Mouse (Mus musculus): ENCODE measurements around the gene Itgae. TPM values are rescaled to one million over a fixed set of nuclear protein-coding genes. Genes with fewer than 3 reads are reported as not detected.

Gene Itgae
- polyA plus RNA-seq, 1 experiment from 2014 or later = 0.25 TPM

- H3K27ac ChIP-seq (ENCODE audit: low read depth, low read length) = no peak overlapping the region
- peaks cover 14% of the 10 kb centered on the region for H3K4me1 ChIP-seq (ENCODE audit: control insufficient read depth, insufficient read depth, low read length)
- H3K36me3 ChIP-seq (ENCODE audit: control insufficient read depth, insufficient read depth, low read length) = peaks cover 26% of the 10 kb centered on the region
- DNase-seq (ENCODE audit: low spot score) (peak; percentile 12), ATAC-seq (no peak)
- no peak overlapping the region for H3K4me3 ChIP-seq (ENCODE audit: low read depth, low read length)
- no peaks in the 10 kb centered on the region for H3K27me3 ChIP-seq (replicated peaks; ENCODE audit: control insufficient read depth, insufficient read depth, low read length)
- no peak overlapping the region for H3K4me2 ChIP-seq (ENCODE audit: low read length)
- no peak overlapping the region for H3K9ac ChIP-seq (ENCODE audit: low read length)
- H3K9me3 ChIP-seq (replicated peaks; ENCODE audit: control insufficient read depth, low read length) = no peaks in the 10 kb centered on the region
- WGBS = 59% methylated on average over 5 of the region's 5 CpGs
Observed at GRCm38 (mm10) chr11:73172186-73172585, 81.8 kb downstream of the Itgae start.

GRCm38 (mm10) chr11:73175612-73176011 lies 85.2 kb downstream of the Itgae start:
- DNase-seq (ENCODE audit: low spot score) (no peak), ATAC-seq (no peak)
- H3K9me3 ChIP-seq (replicated peaks; ENCODE audit: control insufficient read depth, low read length) = no peaks in the 10 kb centered on the region
- peak overlapping the region; percentile 93 for H3K4me3 ChIP-seq (ENCODE audit: low read depth, low read length)
- H3K36me3 ChIP-seq (ENCODE audit: control insufficient read depth, insufficient read depth, low read length) = peaks cover 26% of the 10 kb centered on the region
- H3K27me3 ChIP-seq (replicated peaks; ENCODE audit: control insufficient read depth, insufficient read depth, low read length) = no peaks in the 10 kb centered on the region
- H3K9ac ChIP-seq (ENCODE audit: low read length) = peak overlapping the region; percentile 86
- peaks cover 23% of the 10 kb centered on the region for H3K4me1 ChIP-seq (ENCODE audit: control insufficient read depth, insufficient read depth, low read length)
- H3K27ac ChIP-seq (ENCODE audit: low read depth, low read length) = no peak overlapping the region
- H3K4me2 ChIP-seq (ENCODE audit: low read length) = peak overlapping the region; percentile 82
- 51% methylated on average over 8 of the region's 8 CpGs for WGBS

- H3K4me3 ChIP-seq (ENCODE audit: low read depth, low read length) = peak overlapping the region; percentile 93
- peak overlapping the region; percentile 86 for H3K9ac ChIP-seq (ENCODE audit: low read length)
- H3K27me3 ChIP-seq (replicated peaks; ENCODE audit: control insufficient read depth, insufficient read depth, low read length) = no peaks in the 10 kb centered on the region
- DNase-seq (ENCODE audit: low spot score) = no peak
- WGBS = 2% methylated on average over 15 of the region's 15 CpGs
- H3K36me3 ChIP-seq (ENCODE audit: control insufficient read depth, insufficient read depth, low read length) = peaks cover 23% of the 10 kb centered on the region
- ATAC-seq = no peak
- peak overlapping the region; percentile 71 for H3K27ac ChIP-seq (ENCODE audit: low read depth, low read length)
- no peaks in the 10 kb centered on the region for H3K9me3 ChIP-seq (replicated peaks; ENCODE audit: control insufficient read depth, low read length)
- peak overlapping the region; percentile 82 for H3K4me2 ChIP-seq (ENCODE audit: low read length)
- peaks cover 23% of the 10 kb centered on the region for H3K4me1 ChIP-seq (ENCODE audit: control insufficient read depth, insufficient read depth, low read length)
Observed at GRCm38 (mm10) chr11:73176186-73176585, 85.8 kb downstream of the Itgae start.

GRCm38 (mm10) chr11:73176608-73177508 lies 86.5 kb downstream of the Itgae start, which contains the start of the genes Emc6 and Tax1bp3:
Gene Emc6 (minus strand): TSS chr11:73177037.
Gene Tax1bp3 (plus strand): TSS chr11:73177083.
- peak; percentile 98 for ATAC-seq
- peak within 1 kb of the TSS; percentile 93 for H3K4me3 ChIP-seq (ENCODE audit: low read depth, low read length)
- H3K4me2 ChIP-seq (ENCODE audit: low read length) = peak within 1 kb of the TSS; percentile 82
- H3K9ac ChIP-seq (ENCODE audit: low read length) = peak within 1 kb of the TSS; percentile 88
- H3K36me3 ChIP-seq (ENCODE audit: control insufficient read depth, insufficient read depth, low read length) = peaks cover 17% of the 10 kb centered on the region; the same call in 1 of the 2 replicates
- under 1% methylated on average over 76 of the region's 81 CpGs for WGBS
- peaks cover 23% of the 10 kb centered on the region for H3K4me1 ChIP-seq (ENCODE audit: control insufficient read depth, insufficient read depth, low read length)
- no peaks in the 10 kb centered on the region for H3K27me3 ChIP-seq (replicated peaks; ENCODE audit: control insufficient read depth, insufficient read depth, low read length)
- no peaks in the 10 kb centered on the region for H3K9me3 ChIP-seq (replicated peaks; ENCODE audit: control insufficient read depth, low read length)
- H3K27ac ChIP-seq (ENCODE audit: low read depth, low read length) = peak within 1 kb of the TSS; percentile 86
- peak; percentile 99 for DNase-seq (ENCODE audit: low spot score)

- Histone ChIP-seq H3K4me3 (ENCODE audit: low read depth, low read length) (peak overlapping the region; percentile 93), H3K36me3 (ENCODE audit: control insufficient read depth, insufficient read depth, low read length) (peaks cover 19% of the 10 kb centered on the region), H3K4me1 (ENCODE audit: control insufficient read depth, insufficient read depth, low read length) (peaks cover 23% of the 10 kb centered on the region), H3K27me3 (replicated peaks; ENCODE audit: control insufficient read depth, insufficient read depth, low read length) (no peaks in the 10 kb centered on the region), H3K9me3 (replicated peaks; ENCODE audit: control insufficient read depth, low read length) (no peaks in the 10 kb centered on the region), H3K27ac (ENCODE audit: low read depth, low read length) (peak overlapping the region; percentile 86), H3K4me2 (ENCODE audit: low read length) (peak overlapping the region; percentile 64), H3K9ac (ENCODE audit: low read length) (peak overlapping the region; percentile 88)
- WGBS = under 1% methylated on average over 28 of the region's 28 CpGs
- DNase-seq (ENCODE audit: low spot score) = peak; percentile 52
- ATAC-seq = peak; percentile 52
Observed at GRCm38 (mm10) chr11:73177509-73177875, 87.1 kb downstream of the Itgae start.

GRCm38 (mm10) chr11:73177895-73178294 lies 87.5 kb downstream of the Itgae start:
- no peak overlapping the region for H3K27ac ChIP-seq (ENCODE audit: low read depth, low read length)
- H3K4me3 ChIP-seq (ENCODE audit: low read depth, low read length) = peak overlapping the region; percentile 93
- peak overlapping the region; percentile 64 for H3K4me2 ChIP-seq (ENCODE audit: low read length)
- H3K27me3 ChIP-seq (replicated peaks; ENCODE audit: control insufficient read depth, insufficient read depth, low read length) = no peaks in the 10 kb centered on the region
- no peaks in the 10 kb centered on the region for H3K9me3 ChIP-seq (replicated peaks; ENCODE audit: control insufficient read depth, low read length)
- no peak for ATAC-seq
- DNase-seq (ENCODE audit: low spot score) = no peak
- WGBS = 0% methylated on average over 2 of the region's 2 CpGs
- H3K9ac ChIP-seq (ENCODE audit: low read length) = peak overlapping the region; percentile 88
- peaks cover 20% of the 10 kb centered on the region for H3K36me3 ChIP-seq (ENCODE audit: control insufficient read depth, insufficient read depth, low read length)
- H3K4me1 ChIP-seq (ENCODE audit: control insufficient read depth, insufficient read depth, low read length) = peaks cover 23% of the 10 kb centered on the region

- no peak for DNase-seq (ENCODE audit: low spot score)
- ATAC-seq = no peak
- H3K9me3 ChIP-seq (replicated peaks; ENCODE audit: control insufficient read depth, low read length) = no peaks in the 10 kb centered on the region
- H3K27me3 ChIP-seq (replicated peaks; ENCODE audit: control insufficient read depth, insufficient read depth, low read length) = no peaks in the 10 kb centered on the region
- H3K4me3 ChIP-seq (ENCODE audit: low read depth, low read length) = no peak overlapping the region
- peaks cover 78% of the 10 kb centered on the region for H3K36me3 ChIP-seq (ENCODE audit: control insufficient read depth, insufficient read depth, low read length)
- H3K9ac ChIP-seq (ENCODE audit: low read length) = no peak overlapping the region
- H3K4me1 ChIP-seq (ENCODE audit: control insufficient read depth, insufficient read depth, low read length) = no peaks in the 10 kb centered on the region
- 92% methylated on average over 10 of the region's 10 CpGs for WGBS
- H3K27ac ChIP-seq (ENCODE audit: low read depth, low read length) = no peak overlapping the region
- no peak overlapping the region for H3K4me2 ChIP-seq (ENCODE audit: low read length)
Observed at GRCm38 (mm10) chr11:73185872-73186615, 95.7 kb downstream of the Itgae start.

- WGBS = 84% methylated on average over 6 of the region's 6 CpGs
- H3K36me3 ChIP-seq (ENCODE audit: control insufficient read depth, insufficient read depth, low read length) = peaks cover 83% of the 10 kb centered on the region
- no peaks in the 10 kb centered on the region for H3K9me3 ChIP-seq (replicated peaks; ENCODE audit: control insufficient read depth, low read length)
- DNase-seq (ENCODE audit: low spot score) = no peak
- no peak overlapping the region for H3K27ac ChIP-seq (ENCODE audit: low read depth, low read length)
- no peak overlapping the region for H3K4me3 ChIP-seq (ENCODE audit: low read depth, low read length)
- no peaks in the 10 kb centered on the region for H3K4me1 ChIP-seq (ENCODE audit: control insufficient read depth, insufficient read depth, low read length)
- H3K9ac ChIP-seq (ENCODE audit: low read length) = no peak overlapping the region
- no peak for ATAC-seq
- H3K4me2 ChIP-seq (ENCODE audit: low read length) = no peak overlapping the region
- H3K27me3 ChIP-seq (replicated peaks; ENCODE audit: control insufficient read depth, insufficient read depth, low read length) = no peaks in the 10 kb centered on the region
Observed at GRCm38 (mm10) chr11:73187231-73187630, 96.8 kb downstream of the Itgae start.

Measured in forebrain, embryonic 14.5 days (tissue).